Mouse (Mus musculus) kidney, postnatal 25 days (tissue): ENCODE results near the gene Asf1a.
"Not testable (repeated sequence)": the region's sequence is repeated elsewhere in the genome, so short reads cannot be mapped to it uniquely, and the experiment has no call there.

Source experiments
- DNase-seq, 2 experiments: peaks; one replicate each; pipeline ENCODE4 v3.0.0; 2021; ENCODE audit warnings: mixed read lengths in 2 of 2

The Asf1a gene

GRCm38 (mm10) chr10:53596677-53597120 lies at the start of gene Asf1a:
Gene Asf1a (plus strand): TSS chr10:53596757.
- DNase-seq, result peak; percentile 97 to 99

- no peak for DNase-seq
These were observed 34.6 kb upstream of the Asf1a start for GRCm38 (mm10) chr10:53562001-53562400.

- no peak for DNase-seq
These were observed 31.0 kb upstream of the Asf1a start for GRCm38 (mm10) chr10:53565538-53565937.

- DNase-seq, result peak in 1 of 2 experiments; percentile 49
These were observed 28.0 kb upstream of the Asf1a start for GRCm38 (mm10) chr10:53568531-53568930.

- DNase-seq, result peak in 1 of 2 experiments; percentile 52
These were observed 16.4 kb upstream of the Asf1a start for GRCm38 (mm10) chr10:53580137-53580536.

GRCm38 (mm10) chr10:53580621-53581081 lies 15.9 kb upstream of the Asf1a start:
- peak; percentile 67 to 78 for DNase-seq

- no peak for DNase-seq
These were observed 15.5 kb upstream of the Asf1a start for GRCm38 (mm10) chr10:53581087-53581486.

GRCm38 (mm10) chr10:53585777-53586176 lies 10.8 kb upstream of the Asf1a start:
- DNase-seq, result no peak

GRCm38 (mm10) chr10:53595744-53596676 lies 547 bp upstream of the Asf1a start:
- no peak for DNase-seq

- DNase-seq, result peak; percentile 35 to 68
These were observed 744 bp downstream of the Asf1a start for GRCm38 (mm10) chr10:53597121-53597881.

- DNase-seq, result no peak
These were observed 2.3 kb downstream of the Asf1a start for GRCm38 (mm10) chr10:53598821-53599220.

GRCm38 (mm10) chr10:53605328-53605727 lies 8.8 kb downstream of the Asf1a start:
- no peak for DNase-seq

GRCm38 (mm10) chr10:53608274-53608673 lies 11.7 kb downstream of the Asf1a start:
- DNase-seq, result no peak

GRCm38 (mm10) chr10:53612172-53612571 lies 15.6 kb downstream of the Asf1a start:
- DNase-seq, result no peak

GRCm38 (mm10) chr10:53613955-53614354 lies 17.4 kb downstream of the Asf1a start:
- peak; percentile 44 to 65 for DNase-seq

GRCm38 (mm10) chr10:53615850-53616616 lies 19.5 kb downstream of the Asf1a start:
- DNase-seq, result no peak

GRCm38 (mm10) chr10:53629247-53629917 lies 32.8 kb downstream of the Asf1a start:
- DNase-seq, result peak; percentile 96

- DNase-seq, result peak; percentile 99
These were observed 33.3 kb downstream of the Asf1a start for GRCm38 (mm10) chr10:53629918-53630250.

GRCm38 (mm10) chr10:53630339-53630738 lies 33.8 kb downstream of the Asf1a start, which contains the start of gene Mcm9:
Gene Mcm9 (minus strand): TSS chr10:53630439.
- not testable (repeated sequence) for DNase-seq

- DNase-seq, result no peak
These were observed 37.6 kb downstream of the Asf1a start for GRCm38 (mm10) chr10:53634160-53634559.

- DNase-seq, result peak; percentile 22 to 49
These were observed 38.9 kb downstream of the Asf1a start for GRCm38 (mm10) chr10:53635246-53635971.
